Mouse (Mus musculus) T-helper 17 cell (primary cell): Measurements from ENCODE around the gene Htr7.

Experiments
- in situ Hi-C, 2 experiments: fragments of 300-600 bp; cut with MboI, MseI; formaldehyde crosslinking; loops; 1 replicate in 1 of 2; 2 replicates in 1 of 2; pipeline ENCODE4 v1.15.1; 2025; ENCODE audit warnings: high pct_unique_total_duplicates in 2 of 2

Gene Htr7

DNA sequence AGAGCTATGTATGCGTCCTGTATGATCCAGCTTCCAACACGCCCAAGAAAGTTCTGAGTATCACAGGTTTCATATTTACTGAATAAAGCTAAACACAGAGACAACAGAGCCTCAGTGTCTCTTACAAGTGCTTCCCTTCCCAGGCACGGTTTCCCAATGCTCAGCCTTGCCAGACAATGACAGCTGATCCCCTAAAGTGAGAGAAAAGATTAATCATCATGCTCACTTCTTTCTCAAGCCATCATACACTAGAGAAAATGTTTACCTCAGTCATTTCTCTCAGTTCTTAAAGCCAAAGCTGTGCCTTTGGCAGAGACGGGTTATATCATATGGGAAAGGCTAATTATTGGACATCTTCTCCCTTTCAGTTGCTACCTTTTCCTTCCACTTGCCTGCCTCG lies 99.7 kb downstream of the Htr7 start:
- in situ Hi-C loops = no loop called here

GRCm38 (mm10) chr19:35955698-35956097 lies 101.6 kb downstream of the Htr7 start:
- in situ Hi-C loops = no loop called here

DNA sequence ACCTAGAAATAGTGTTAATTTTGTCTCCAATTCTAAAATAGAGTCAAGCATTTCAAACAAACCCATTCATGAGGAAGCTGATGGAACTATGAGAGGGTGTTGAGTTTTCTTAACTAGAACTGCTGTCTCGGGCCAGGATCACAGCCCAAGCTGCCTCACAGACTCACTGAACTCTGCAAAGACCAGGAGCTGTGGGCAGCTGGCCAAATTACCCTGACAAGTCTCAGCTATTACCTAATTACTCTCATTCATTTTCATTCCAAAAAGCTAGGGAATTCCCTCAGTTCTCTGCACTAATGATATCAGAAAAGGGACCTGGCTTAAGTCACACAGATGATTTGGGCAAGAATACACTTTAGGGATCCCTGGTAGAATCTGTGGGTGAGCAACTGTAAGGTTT lies 107.4 kb downstream of the Htr7 start:
- in situ Hi-C loops = loop anchor here in 1 of 2 experiments (5.0 kb wide), 1 partner anchor 88 kb away; no protein-coding TSS in a partner anchor

- in situ Hi-C loops = no loop called here
These were observed 132.3 kb downstream of the Htr7 start for GRCm38 (mm10) chr19:35924961-35925495.

GRCm38 (mm10) chr19:35924418-35924817 lies 132.9 kb downstream of the Htr7 start:
- in situ Hi-C loops = no loop called here
